Mouse (Mus musculus): ENCODE measurements around the gene Safb. TPM values are rescaled to one million over a fixed set of nuclear protein-coding genes. Genes with fewer than 3 reads are reported as not detected.
A peak's percentile ranks its signal among the peaks of the same experiment; 100 is the strongest.

The Safb gene
- polyA plus RNA-seq (2016; fragmentation: Nextera tagmentation; extraction: Ambion mirVana): 140 and 162 TPM in 2 replicates

DNA sequence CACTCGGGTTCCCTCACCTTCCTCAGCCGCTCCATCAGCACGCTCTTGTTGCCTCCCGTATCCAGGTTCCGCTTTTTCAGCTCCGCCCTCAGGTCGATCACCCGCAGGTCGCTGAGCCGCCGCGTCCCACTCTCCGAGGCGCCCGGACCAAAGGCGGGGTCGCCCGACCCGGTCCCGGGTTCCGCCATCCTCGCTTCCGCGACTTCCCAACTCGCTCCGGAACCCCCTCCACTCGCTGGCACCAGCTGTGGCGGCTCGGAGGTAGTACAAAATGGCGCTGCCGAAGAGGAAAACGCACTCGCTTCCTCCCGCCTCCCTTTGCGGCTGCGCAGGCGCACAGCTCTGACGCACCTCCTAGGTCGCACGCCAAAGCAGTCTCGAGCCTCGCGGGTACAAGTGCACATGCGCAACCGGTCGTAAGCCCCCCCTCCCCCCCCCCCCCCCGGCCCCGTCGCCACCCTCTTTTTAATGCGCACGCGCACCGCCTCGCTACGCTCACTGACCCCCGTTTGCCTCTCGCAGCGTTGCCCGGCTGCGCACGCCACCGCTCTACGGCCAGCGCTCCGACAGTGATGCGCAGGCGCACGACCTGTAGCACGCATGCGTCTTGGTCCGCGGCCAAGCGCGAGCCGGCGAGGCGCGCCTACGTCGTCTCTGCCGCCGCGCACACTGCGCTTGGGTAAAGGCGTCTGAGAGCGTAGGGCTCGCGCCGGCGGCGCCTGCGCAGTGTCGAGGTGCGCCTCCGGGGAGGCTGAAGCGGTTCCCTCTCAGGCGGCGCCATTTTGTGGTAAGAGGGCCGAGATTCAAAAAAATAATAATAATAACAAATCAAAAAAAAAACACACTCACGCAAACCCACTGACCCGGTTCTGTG is at the start of gene Safb, which contains the start of gene Safb2:
Gene Safb (plus strand): TSS at position 569 of the 874 bp plus-strand sequence.
Gene Safb2 (minus strand): TSS at position 329 of the 874 bp plus-strand sequence.
- Histone ChIP-seq H3K9ac (peak within 1 kb of the TSS; percentile 88), H3K36me3 (peaks cover 68% of the 10 kb centered on the region), H3K9me3 (no peaks in the 10 kb centered on the region), H3K27ac (peak within 1 kb of the TSS; percentile 69), H3K4me2 (replicated peaks) (peak within 1 kb of the TSS; percentile 85), H3K4me3 (peak within 1 kb of the TSS; percentile 89), H3K4me1 (peaks cover 53% of the 10 kb centered on the region), H3K27me3 (replicated peaks) (no peaks in the 10 kb centered on the region)
- WGBS: under 1% methylated on average over 93 of the region's 101 CpGs
- peak; percentile 96 for ATAC-seq (ENCODE audit: low FRiP score, low read depth)

GRCm38 (mm10) chr17:56536192-56536591 is 48.4 kb upstream of the Safb start:
- H3K9me3 ChIP-seq: no peaks in the 10 kb centered on the region
- peak overlapping the region; percentile 12; the same call in 1 of the 2 replicates for H3K27ac ChIP-seq
- no peaks in the 10 kb centered on the region for H3K27me3 ChIP-seq (replicated peaks)
- WGBS: 48% methylated on average over 14 of the region's 14 CpGs
- 0 out of 2 replicates have a peak, but pooled peaks have one; percentile 17 for ATAC-seq (ENCODE audit: low FRiP score, low read depth)
- H3K4me2 ChIP-seq (replicated peaks): no peak overlapping the region
- H3K9ac ChIP-seq: 0 out of 2 replicates have a peak overlapping the region, but pooled peaks have one; percentile 5
- H3K4me1 ChIP-seq: peaks cover 15% of the 10 kb centered on the region
- no peaks in the 10 kb centered on the region for H3K36me3 ChIP-seq
- no peak overlapping the region for H3K4me3 ChIP-seq

GRCm38 (mm10) chr17:56536874-56537273 is 47.8 kb upstream of the Safb start:
- Histone ChIP-seq H3K27ac (no peak overlapping the region), H3K4me1 (peaks cover 15% of the 10 kb centered on the region), H3K9ac (no peak overlapping the region), H3K4me2 (replicated peaks) (no peak overlapping the region), H3K27me3 (replicated peaks) (no peaks in the 10 kb centered on the region), H3K36me3 (no peaks in the 10 kb centered on the region), H3K4me3 (no peak overlapping the region), H3K9me3 (no peaks in the 10 kb centered on the region)
- no peak for ATAC-seq (ENCODE audit: low FRiP score, low read depth)
- WGBS: 60% methylated on average over 3 of the region's 3 CpGs

DNA sequence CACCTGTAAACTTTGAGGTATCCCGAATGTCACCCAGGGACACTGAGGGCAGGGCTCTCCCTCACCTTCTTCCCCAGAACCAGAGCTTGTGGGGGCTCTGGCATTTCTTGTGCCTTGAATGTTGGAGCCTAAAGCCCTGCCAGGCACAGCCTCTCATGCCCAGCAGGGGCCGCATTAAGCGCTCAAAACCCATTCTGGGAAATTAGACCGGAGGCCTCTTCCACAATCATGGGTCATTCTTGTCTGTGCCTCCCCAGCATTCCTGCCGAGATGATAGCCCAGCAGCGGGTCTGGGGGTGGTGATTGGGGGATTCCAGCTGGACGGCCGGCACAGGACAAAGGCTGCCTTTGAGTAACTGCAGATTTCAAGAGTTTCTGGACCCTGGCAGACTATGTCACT is 46.7 kb upstream of the Safb start:
- H3K9ac ChIP-seq: no peak overlapping the region
- whole genome bisulfite sequencing: 11% methylated on average over 8 of the region's 8 CpGs
- H3K27me3 ChIP-seq (replicated peaks): no peaks in the 10 kb centered on the region
- H3K9me3 ChIP-seq: no peaks in the 10 kb centered on the region
- H3K27ac ChIP-seq: no peak overlapping the region
- peak; percentile 54 for ATAC-seq (ENCODE audit: low FRiP score, low read depth)
- H3K4me3 ChIP-seq: no peak overlapping the region
- no peaks in the 10 kb centered on the region for H3K36me3 ChIP-seq
- peak overlapping the region; percentile 16; the same call in 1 of the 2 replicates for H3K4me2 ChIP-seq (replicated peaks)
- H3K4me1 ChIP-seq: peaks cover 21% of the 10 kb centered on the region

- 35% methylated on average over 6 of the region's 6 CpGs for WGBS
- ATAC-seq (ENCODE audit: low FRiP score, low read depth): no peak
- H3K27ac ChIP-seq: no peak overlapping the region
- H3K27me3 ChIP-seq (replicated peaks): no peaks in the 10 kb centered on the region
- H3K9ac ChIP-seq: no peak overlapping the region
- H3K4me3 ChIP-seq: no peak overlapping the region
- peaks cover 23% of the 10 kb centered on the region for H3K4me1 ChIP-seq
- H3K9me3 ChIP-seq: no peaks in the 10 kb centered on the region
- H3K4me2 ChIP-seq (replicated peaks): no peak overlapping the region
- no peaks in the 10 kb centered on the region for H3K36me3 ChIP-seq
Observed at GRCm38 (mm10) chr17:56540562-56540975, 44.1 kb upstream of the Safb start.

DNA sequence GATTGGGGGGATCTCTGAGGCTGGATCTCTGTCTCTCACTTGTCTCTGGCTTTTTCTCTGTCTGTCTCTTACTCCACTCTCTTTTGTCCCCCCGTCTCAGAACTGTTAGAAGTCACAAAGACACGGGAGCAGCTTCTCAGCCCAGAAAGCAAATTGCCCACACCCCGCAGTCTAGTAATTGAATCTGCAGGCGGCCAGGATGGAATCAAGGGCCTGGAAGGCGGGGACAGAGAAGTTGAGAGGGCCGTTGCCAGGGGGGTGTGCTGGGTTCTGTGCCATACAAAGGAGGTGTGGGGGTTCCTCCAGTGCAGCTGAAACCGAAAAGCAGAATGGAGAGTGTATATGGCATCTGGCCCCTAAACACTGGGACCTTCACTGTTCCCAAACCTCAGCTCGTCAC is 41.9 kb upstream of the Safb start:
- Histone ChIP-seq H3K9ac (no peak overlapping the region), H3K27ac (no peak overlapping the region), H3K27me3 (replicated peaks) (no peaks in the 10 kb centered on the region), H3K4me1 (peaks cover 25% of the 10 kb centered on the region), H3K36me3 (no peaks in the 10 kb centered on the region), H3K4me3 (no peak overlapping the region), H3K4me2 (replicated peaks) (no peak overlapping the region), H3K9me3 (no peaks in the 10 kb centered on the region)
- 17% methylated on average over 8 of the region's 8 CpGs for WGBS
- ATAC-seq (ENCODE audit: low FRiP score, low read depth): no peak

DNA sequence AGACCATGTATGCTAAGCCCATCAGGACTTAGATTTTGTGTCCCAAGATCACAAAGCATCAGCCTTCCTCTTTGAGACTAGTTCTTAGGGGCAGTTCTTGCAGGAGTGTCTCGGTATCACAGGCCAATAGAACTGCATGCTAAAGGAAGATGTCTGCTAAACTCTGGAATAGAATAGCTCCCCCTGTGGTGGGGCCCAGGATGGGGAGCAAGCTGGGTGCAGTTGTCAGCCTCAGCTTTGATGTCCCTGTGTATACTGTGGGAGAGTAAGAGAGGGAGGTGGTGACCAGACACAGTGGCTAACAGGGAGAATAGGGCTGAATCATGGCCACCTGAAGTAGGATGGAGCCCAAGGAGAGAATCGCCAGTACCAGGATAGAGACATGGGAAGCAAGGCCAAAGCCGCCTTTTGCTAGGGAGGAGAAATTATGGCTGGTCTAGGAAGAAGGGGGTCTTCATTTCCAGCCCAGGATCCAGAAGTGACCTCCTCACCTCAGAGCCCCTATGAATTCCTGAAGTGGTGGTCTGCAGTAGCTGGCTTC is 40.9 kb upstream of the Safb start:
- no peak overlapping the region for H3K9ac ChIP-seq
- 81% methylated on average over 3 of the region's 3 CpGs for WGBS
- H3K4me2 ChIP-seq (replicated peaks): no peak overlapping the region
- H3K4me1 ChIP-seq: peaks cover 27% of the 10 kb centered on the region
- no peak overlapping the region for H3K4me3 ChIP-seq
- ATAC-seq (ENCODE audit: low FRiP score, low read depth): no peak
- no peak overlapping the region for H3K27ac ChIP-seq
- H3K27me3 ChIP-seq (replicated peaks): no peaks in the 10 kb centered on the region
- H3K36me3 ChIP-seq: no peaks in the 10 kb centered on the region
- H3K9me3 ChIP-seq: no peaks in the 10 kb centered on the region

DNA sequence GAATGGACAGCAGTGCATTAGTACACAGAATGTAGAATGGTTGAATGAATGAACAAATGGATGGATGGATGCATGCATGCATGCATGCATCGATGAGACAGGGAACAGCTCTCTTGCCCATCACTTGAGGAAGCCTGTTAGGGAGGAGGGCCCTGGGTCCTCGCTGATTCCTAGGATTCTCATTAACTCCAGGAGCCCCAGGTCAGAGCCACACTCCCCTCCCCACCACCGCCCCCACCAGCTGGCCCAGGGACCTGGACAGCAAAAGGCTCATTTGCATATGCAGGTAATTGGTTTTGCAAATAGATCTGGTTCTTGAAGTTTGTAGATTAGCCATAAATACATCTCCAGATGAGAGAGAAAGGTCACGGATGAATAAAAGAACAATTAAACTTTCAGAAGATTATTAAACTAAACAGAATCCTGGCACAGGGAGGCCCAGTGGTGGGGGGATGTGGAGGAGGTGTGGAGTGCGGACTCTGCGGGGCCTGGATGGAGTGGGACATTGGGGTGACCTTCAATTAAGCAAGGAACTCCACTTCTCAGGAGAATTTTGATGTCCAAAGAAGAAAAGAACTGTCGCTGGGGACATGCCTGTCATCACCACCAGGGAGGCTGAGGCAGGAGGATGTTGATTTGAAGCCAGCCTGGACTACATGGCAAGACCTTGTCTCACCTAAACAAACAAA is 39.8 kb upstream of the Safb start:
- no peak overlapping the region for H3K4me3 ChIP-seq
- H3K27ac ChIP-seq: no peak overlapping the region
- no peaks in the 10 kb centered on the region for H3K9me3 ChIP-seq
- no peak for ATAC-seq (ENCODE audit: low FRiP score, low read depth)
- H3K4me1 ChIP-seq: peaks cover 26% of the 10 kb centered on the region
- H3K27me3 ChIP-seq (replicated peaks): no peaks in the 10 kb centered on the region
- no peak overlapping the region for H3K4me2 ChIP-seq (replicated peaks)
- H3K36me3 ChIP-seq: no peaks in the 10 kb centered on the region
- 79% methylated on average over 7 of the region's 7 CpGs for WGBS
- H3K9ac ChIP-seq: no peak overlapping the region

- H3K4me3 ChIP-seq: no peak overlapping the region
- H3K4me1 ChIP-seq: peaks cover 31% of the 10 kb centered on the region
- no peak overlapping the region for H3K27ac ChIP-seq
- WGBS: 86% methylated on average over 1 of the region's 1 CpGs
- H3K27me3 ChIP-seq (replicated peaks): no peaks in the 10 kb centered on the region
- no peak for ATAC-seq (ENCODE audit: low FRiP score, low read depth)
- H3K9ac ChIP-seq: no peak overlapping the region
- no peaks in the 10 kb centered on the region for H3K36me3 ChIP-seq
- H3K9me3 ChIP-seq: no peaks in the 10 kb centered on the region
- H3K4me2 ChIP-seq (replicated peaks): no peak overlapping the region
Observed at GRCm38 (mm10) chr17:56545945-56546344, 38.7 kb upstream of the Safb start.

DNA sequence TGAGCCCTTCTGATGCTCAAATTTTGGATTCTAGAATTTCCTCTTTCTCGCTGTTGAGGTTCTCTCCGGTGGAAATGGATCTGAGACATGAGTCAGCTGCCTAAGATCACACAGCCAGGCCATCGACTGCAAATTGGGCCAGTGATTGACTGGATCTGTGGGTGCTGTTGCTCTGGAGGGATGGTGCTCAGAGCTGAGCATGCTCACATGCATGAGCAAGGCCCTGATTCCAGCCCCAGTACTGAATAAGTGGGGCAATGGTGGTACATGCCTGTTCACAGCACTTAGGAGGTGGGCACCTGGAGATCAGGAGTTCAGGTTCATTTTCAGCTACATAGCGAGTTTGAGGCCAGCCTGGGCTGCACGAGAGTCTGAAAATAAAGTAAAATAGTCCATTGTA is 38.0 kb upstream of the Safb start:
- Histone ChIP-seq H3K27me3 (replicated peaks) (no peaks in the 10 kb centered on the region), H3K9ac (no peak overlapping the region), H3K4me2 (replicated peaks) (no peak overlapping the region), H3K36me3 (no peaks in the 10 kb centered on the region), H3K9me3 (no peaks in the 10 kb centered on the region), H3K27ac (no peak overlapping the region), H3K4me3 (no peak overlapping the region), H3K4me1 (peaks cover 36% of the 10 kb centered on the region)
- WGBS: 87% methylated on average over 5 of the region's 5 CpGs
- no peak for ATAC-seq (ENCODE audit: low FRiP score, low read depth)

- Histone ChIP-seq H3K9ac (no peak overlapping the region), H3K4me2 (replicated peaks) (no peak overlapping the region), H3K27ac (no peak overlapping the region)
Observed at GRCm38 (mm10) chr17:56547116-56547845, 37.3 kb upstream of the Safb start.

More at GRCm38 (mm10) chr17:56547116-56547845, 37.3 kb upstream of the Safb start:
- no peaks in the 10 kb centered on the region for H3K27me3 ChIP-seq (replicated peaks)
- H3K9me3 ChIP-seq: no peaks in the 10 kb centered on the region
- no peaks in the 10 kb centered on the region for H3K36me3 ChIP-seq
- H3K4me1 ChIP-seq: peaks cover 42% of the 10 kb centered on the region
- 57% methylated on average over 17 of the region's 17 CpGs for WGBS
- no peak for ATAC-seq (ENCODE audit: low FRiP score, low read depth)
- no peak overlapping the region for H3K4me3 ChIP-seq

Data from neural tube, embryonic 12.5 days (tissue).